Mouse (Mus musculus) limb, embryonic 15.5 days (tissue): ENCODE data around the gene Retsat. TPM values are rescaled to one million over a fixed set of nuclear protein-coding genes. Genes with fewer than 3 reads are reported as not detected.

Source experiments
- ATAC-seq: fragments of 200-750 bp; cut with Nextera tagmentation; 2 replicates; pipeline ENCODE4 v1.8.0; 2017; ENCODE audit warnings: low read depth, moderate TSS enrichment; ENCODE audit not compliant: insufficient number of reproducible peaks, low FRiP score, low TSS enrichment
- H3K27ac ChIP-seq: fragments of 300-500 bp; sonication (generic); 2 replicates; pipeline ENCODE4 v1.5.1; 2015; ENCODE audit warnings: moderate library complexity, mild to moderate bottlenecking, inconsistent platforms
- H3K27me3 ChIP-seq: fragments of 300-500 bp; sonication (generic); 2 replicates; pipeline ENCODE4 v1.6.1; 2015; ENCODE audit warnings: inconsistent platforms
- H3K36me3 ChIP-seq: fragments of 300-500 bp; sonication (generic); 2 replicates; pipeline ENCODE4 v1.6.1; 2015; ENCODE audit warnings: inconsistent platforms
- H3K4me1 ChIP-seq: fragments of 300-500 bp; sonication (generic); 2 replicates; pipeline ENCODE4 v1.6.1; 2015; ENCODE audit warnings: inconsistent platforms
- H3K4me2 ChIP-seq: fragments of 300-500 bp; sonication (generic); 2 replicates; pipeline ENCODE4 v1.6.1; 2015; ENCODE audit warnings: mild to moderate bottlenecking, inconsistent platforms
- H3K4me3 ChIP-seq: fragments of 300-500 bp; sonication (generic); 2 replicates; pipeline ENCODE4 v1.5.1; 2015; ENCODE audit warnings: mild to moderate bottlenecking, inconsistent platforms
- H3K9ac ChIP-seq: fragments of 300-500 bp; sonication (generic); 2 replicates; pipeline ENCODE4 v1.6.1; 2015; ENCODE audit warnings: inconsistent platforms
- H3K9me3 ChIP-seq: fragments of 300-500 bp; sonication (generic); 2 replicates; pipeline ENCODE4 v1.6.1; 2016; ENCODE audit warnings: inconsistent platforms
- WGBS: fragments of 180-500 bp; shearing (Covaris S2); methylation state at CpG from one replicate; pipeline ENCODE4 v1.1.7; 2015; 5-methylcytosine and 5-hydroxymethylcytosine counted together
- polyA plus RNA-seq: library from polyadenylated mRNA; unstranded; fragments of >200 nt; fragmentation: Nextera tagmentation; extraction: Ambion mirVana; gene quantifications from 2 replicates; pipeline ENCODE4 v1.2.1, GENCODE M21; 2015

Gene Retsat
- polyA plus RNA-seq, 1 experiment from 2014 or later: 16.3 TPM

DNA sequence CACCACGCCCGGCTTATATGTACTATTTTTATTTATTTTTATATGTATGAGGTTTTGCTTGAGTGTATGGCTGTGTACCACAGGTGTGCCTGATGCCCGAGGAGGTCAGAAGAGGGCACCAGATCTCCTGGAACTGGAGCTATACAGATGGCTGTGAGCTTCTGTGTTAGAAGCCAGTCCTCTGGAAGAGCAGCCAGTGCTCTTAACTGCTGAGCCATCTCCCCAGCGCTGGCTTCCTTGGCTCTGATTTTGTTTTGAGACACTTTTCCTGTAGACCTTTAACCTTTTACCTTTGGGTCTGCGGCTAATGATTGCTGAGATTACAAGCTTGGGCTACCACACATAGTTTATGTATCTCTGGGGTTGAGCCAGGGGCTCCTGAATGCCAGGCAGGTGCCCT is 30.8 kb upstream of the Retsat start:
- no peak overlapping the region for H3K4me2 ChIP-seq
- no peak for ATAC-seq
- peaks cover 17% of the 10 kb centered on the region for H3K4me1 ChIP-seq
- H3K27ac ChIP-seq: no peak overlapping the region
- H3K9me3 ChIP-seq: no peaks in the 10 kb centered on the region
- peaks cover 11% of the 10 kb centered on the region; the same call in 1 of the 2 replicates for H3K36me3 ChIP-seq
- H3K9ac ChIP-seq: no peak overlapping the region
- H3K27me3 ChIP-seq: no peaks in the 10 kb centered on the region
- 82% methylated on average over 5 of the region's 5 CpGs for WGBS
- H3K4me3 ChIP-seq: no peak overlapping the region

DNA sequence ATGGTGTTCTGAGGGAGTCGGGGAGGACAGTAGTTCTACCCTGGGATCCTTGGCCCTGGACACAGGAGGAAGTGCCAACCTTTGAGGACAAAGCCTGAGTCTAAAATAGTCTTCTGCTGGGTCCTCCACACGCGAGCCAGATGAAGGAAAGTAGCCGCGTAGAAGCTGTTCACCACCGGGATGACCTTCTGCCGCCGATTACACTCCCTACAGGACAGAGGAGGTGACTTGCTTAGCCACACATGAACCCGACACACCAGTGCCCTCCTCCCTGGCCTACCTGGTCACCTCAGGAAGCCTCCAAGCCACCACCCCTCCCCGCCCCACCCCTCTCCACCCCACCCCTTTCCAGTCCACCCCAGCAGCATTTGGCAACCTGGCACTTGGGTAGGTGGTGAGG is 29.5 kb upstream of the Retsat start:
- H3K4me3 ChIP-seq: no peak overlapping the region
- peaks cover 9% of the 10 kb centered on the region; the same call in 1 of the 2 replicates for H3K4me1 ChIP-seq
- no peak for ATAC-seq
- H3K9ac ChIP-seq: no peak overlapping the region
- H3K36me3 ChIP-seq: peaks cover 21% of the 10 kb centered on the region
- 93% methylated on average over 10 of the region's 10 CpGs for WGBS
- no peaks in the 10 kb centered on the region for H3K9me3 ChIP-seq
- H3K27ac ChIP-seq: no peak overlapping the region
- H3K4me2 ChIP-seq: no peak overlapping the region
- H3K27me3 ChIP-seq: no peaks in the 10 kb centered on the region

DNA sequence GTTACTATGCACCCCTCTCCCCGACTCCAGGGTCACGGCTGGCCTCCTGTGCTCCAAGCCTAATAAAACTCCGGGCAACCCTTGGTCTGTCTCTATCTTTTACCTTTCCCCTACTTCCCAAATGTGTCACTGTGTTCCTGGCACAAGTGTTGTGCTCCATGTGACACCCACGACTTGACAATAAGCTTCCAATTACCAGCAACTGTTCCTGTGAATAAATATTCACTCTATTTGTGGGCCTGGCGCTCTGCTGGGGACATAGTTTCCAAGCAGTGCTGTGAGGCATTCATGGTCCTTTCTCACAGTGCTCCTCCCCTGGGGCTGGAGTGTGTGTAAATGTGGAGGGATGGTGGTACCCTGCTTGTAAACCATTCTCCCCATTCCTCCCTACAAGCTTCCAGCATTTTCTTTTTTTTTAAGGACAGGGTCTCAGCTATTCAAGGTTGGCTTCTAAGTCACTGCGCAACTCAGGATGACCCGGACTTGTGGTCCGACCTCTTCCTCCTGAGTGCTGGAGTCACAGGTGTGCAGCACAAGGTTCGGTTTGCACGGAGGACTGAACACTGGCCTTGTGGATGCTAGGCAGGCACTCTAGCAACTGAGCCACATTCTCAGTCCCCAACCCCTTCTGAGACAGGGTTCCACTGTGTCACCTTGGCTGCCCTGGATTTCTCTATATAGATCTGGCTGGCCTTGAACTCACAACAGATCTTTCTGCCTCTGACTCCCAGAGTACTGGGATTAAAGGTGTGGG is 27.5 kb upstream of the Retsat start:
- peaks cover 5% of the 10 kb centered on the region; the same call in 1 of the 2 replicates for H3K4me1 ChIP-seq
- no peak overlapping the region for H3K4me3 ChIP-seq
- no peaks in the 10 kb centered on the region for H3K27me3 ChIP-seq
- no peak overlapping the region for H3K9ac ChIP-seq
- WGBS: 77% methylated on average over 10 of the region's 10 CpGs
- H3K9me3 ChIP-seq: no peaks in the 10 kb centered on the region
- peaks cover 32% of the 10 kb centered on the region for H3K36me3 ChIP-seq
- ATAC-seq: no peak
- no peak overlapping the region for H3K4me2 ChIP-seq
- H3K27ac ChIP-seq: no peak overlapping the region

DNA sequence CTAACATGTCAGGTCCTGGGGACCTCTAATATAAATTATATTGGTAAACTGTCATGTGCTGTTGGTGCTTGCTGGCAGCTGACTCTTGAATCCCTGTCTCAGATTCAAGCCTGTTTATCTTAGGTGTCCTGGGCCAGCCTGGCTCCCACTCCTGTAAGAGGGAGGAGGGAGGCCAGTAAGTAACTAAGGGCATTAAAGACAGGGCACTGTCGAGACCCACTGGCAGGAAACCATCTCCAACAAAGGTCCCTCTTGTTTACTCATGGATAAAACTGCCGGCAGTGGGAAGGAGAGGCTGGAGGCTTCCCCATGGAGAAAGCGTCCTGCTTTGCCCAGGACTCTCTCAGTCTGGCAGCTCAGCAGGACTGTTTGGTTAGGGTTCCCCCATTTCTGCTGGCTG is 26.4 kb upstream of the Retsat start:
- Histone ChIP-seq H3K4me2 (no peak overlapping the region), H3K27me3 (no peaks in the 10 kb centered on the region), H3K4me3 (no peak overlapping the region), H3K9ac (no peak overlapping the region), H3K36me3 (peaks cover 35% of the 10 kb centered on the region), H3K4me1 (no peaks in the 10 kb centered on the region), H3K9me3 (no peaks in the 10 kb centered on the region), H3K27ac (no peak overlapping the region)
- 48% methylated on average over 3 of the region's 3 CpGs for WGBS
- ATAC-seq: no peak

DNA sequence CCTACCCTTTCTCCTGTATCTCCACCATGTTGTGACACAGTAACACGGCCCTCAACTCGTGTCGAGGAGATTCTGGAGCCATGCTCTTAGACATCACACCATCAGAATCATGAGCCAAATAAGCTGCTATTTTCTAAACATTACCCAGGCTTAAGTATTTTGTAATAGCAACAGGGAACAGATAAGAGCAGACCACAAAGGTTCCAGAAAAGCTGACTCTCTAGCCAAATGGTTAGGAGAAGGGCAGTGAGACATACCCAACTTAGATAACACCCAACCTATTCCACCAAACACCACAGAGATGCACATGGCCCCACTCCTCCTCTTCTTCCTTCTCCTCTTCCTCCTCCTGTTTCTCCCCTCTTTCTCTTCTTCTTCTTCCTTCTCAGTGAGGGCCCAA is 22.2 kb upstream of the Retsat start:
- Histone ChIP-seq H3K4me2 (no peak overlapping the region), H3K36me3 (peaks cover 53% of the 10 kb centered on the region), H3K27me3 (no peaks in the 10 kb centered on the region), H3K27ac (no peak overlapping the region), H3K4me1 (no peaks in the 10 kb centered on the region), H3K9me3 (no peaks in the 10 kb centered on the region), H3K9ac (no peak overlapping the region), H3K4me3 (no peak overlapping the region)
- no peak for ATAC-seq
- 86% methylated on average over 3 of the region's 3 CpGs for WGBS

DNA sequence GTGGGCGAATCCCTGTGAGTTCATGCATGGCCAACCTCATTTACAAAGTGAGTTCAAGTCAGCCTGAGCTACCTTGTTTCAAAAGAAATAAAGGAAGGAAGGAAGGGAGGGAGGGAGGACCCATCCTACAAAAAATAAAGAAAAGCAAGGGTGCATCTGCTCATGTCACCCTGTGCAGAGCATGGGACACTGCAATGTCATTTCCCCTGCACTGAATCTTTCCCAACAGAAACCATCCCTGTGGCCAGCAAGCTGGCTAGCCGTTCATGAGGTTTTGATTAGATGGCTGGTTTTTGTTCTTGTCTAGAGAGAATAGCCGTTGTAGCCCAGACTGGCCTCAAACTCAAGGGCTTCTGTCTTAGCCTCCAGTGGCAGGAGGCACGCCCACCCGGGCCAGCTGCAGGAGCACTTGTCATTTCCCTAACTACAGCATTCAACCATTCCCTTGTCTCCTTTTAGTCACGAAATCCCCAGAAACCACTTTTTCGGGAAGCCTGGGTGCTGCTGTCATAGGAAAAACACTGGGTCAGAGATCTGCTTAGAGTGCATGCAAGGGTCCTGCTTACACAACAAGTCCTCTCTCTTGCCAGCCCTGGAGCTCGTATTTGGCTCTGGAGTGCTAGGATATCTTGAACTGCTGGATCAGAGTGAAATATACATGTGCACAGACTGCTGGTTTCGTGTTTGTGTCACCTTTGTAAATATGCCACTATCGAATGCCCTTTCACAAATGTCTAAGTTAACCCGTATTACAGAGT is 16.5 kb upstream of the Retsat start:
- Histone ChIP-seq H3K27ac (no peak overlapping the region), H3K36me3 (peaks cover 41% of the 10 kb centered on the region), H3K4me3 (no peak overlapping the region), H3K4me2 (no peak overlapping the region), H3K27me3 (no peaks in the 10 kb centered on the region), H3K4me1 (no peaks in the 10 kb centered on the region), H3K9me3 (no peaks in the 10 kb centered on the region), H3K9ac (no peak overlapping the region)
- WGBS: 67% methylated on average over 11 of the region's 11 CpGs
- no peak for ATAC-seq

DNA sequence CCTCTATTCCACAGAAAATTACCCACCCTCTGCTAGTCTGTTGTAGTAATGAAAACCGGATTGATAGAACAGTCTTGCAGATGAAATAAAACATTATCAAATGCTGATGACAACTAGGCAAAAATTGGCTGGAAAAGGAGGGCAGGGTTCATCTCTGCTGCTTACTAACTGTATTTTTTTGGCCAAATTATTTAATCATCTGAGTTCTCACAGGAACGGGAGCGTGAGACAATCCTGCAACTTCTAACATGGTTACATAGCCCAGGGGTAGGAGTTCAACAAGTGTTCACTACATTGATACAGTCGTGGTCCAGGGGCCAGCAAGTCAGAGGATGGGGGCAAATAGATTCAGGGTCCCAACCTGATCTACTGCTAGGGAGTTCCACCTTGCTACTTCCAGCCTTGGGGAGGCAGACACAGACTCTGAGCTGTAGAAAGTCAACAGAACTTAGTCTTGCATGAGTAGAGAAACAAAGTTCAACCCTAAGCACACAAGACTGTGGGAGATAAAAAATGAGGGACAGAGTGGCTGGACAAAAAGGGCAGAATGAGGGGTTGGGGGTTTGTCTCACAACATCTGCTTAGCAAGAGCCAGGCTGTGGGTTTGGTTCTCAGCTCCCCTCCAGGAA is 14.9 kb upstream of the Retsat start:
- ATAC-seq: no peak
- peaks cover 41% of the 10 kb centered on the region for H3K36me3 ChIP-seq
- H3K9ac ChIP-seq: no peak overlapping the region
- no peak overlapping the region for H3K4me3 ChIP-seq
- H3K27ac ChIP-seq: no peak overlapping the region
- H3K4me1 ChIP-seq: no peaks in the 10 kb centered on the region
- no peaks in the 10 kb centered on the region for H3K27me3 ChIP-seq
- no peaks in the 10 kb centered on the region for H3K9me3 ChIP-seq
- no peak overlapping the region for H3K4me2 ChIP-seq
- 86% methylated on average over 4 of the region's 4 CpGs for WGBS

DNA sequence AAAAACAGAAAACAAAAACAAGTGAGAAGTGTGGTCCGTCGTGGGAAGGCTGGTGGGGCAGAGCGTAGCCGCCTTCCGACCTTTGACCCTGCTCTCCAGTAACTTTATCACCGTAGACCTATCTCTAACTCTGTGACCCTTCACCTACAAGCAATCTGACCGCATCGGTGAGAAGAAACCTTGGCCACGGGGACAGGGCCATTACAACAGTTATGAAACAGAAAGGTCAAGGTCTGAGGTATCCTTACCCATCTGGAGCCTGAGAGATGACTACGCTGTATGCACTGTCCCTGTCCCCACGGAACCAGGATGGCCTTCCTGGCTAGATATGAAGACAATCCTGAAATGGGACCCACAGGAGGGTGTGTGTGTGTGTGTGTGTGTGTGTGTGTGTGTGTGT is 14.1 kb upstream of the Retsat start:
- Histone ChIP-seq H3K4me1 (no peaks in the 10 kb centered on the region), H3K9ac (no peak overlapping the region), H3K4me3 (no peak overlapping the region), H3K4me2 (no peak overlapping the region), H3K36me3 (peaks cover 33% of the 10 kb centered on the region), H3K9me3 (no peaks in the 10 kb centered on the region), H3K27me3 (no peaks in the 10 kb centered on the region), H3K27ac (no peak overlapping the region)
- 84% methylated on average over 11 of the region's 11 CpGs for WGBS
- ATAC-seq: no peak

DNA sequence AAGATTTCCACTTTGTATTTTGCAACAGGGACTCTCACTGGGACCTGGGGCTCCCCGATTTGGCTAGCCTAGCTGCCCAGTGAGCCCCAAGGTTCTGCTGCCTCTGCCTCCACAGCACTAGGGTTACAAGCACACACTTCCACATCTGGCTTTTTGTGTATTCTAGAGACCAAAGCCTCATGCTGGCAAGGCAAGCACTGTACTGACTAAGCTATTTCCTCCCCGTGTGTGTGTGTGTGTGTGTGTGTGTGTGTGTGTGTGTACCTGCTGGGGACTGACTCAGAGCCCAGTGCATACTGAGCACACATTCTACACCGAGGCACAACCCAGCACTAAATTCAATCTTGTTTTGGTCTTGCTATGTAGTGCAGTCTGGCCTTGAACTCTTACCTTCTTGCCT is 11.6 kb upstream of the Retsat start:
- WGBS: 76% methylated on average over 3 of the region's 3 CpGs

DNA sequence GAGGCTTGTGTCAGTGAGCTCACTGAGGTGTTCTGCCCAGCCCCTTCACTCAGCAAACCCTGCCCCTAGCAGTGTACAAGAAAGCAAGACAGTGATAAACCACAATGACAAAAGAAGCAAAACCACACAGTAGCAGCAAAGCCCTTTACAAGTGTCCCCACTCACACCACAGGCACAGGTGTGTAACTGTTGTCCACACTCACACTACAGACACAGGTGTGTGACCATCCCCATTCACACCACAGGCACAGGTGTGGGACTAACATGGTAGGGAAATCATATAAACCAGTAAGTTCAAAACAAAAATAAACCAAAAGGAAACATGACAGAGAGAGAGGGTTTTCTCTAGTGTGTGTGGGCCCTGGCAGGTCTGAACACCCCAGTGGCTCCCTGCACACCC is 10.0 kb upstream of the Retsat start:
- Histone ChIP-seq H3K9me3 (no peaks in the 10 kb centered on the region), H3K36me3 (peaks cover 27% of the 10 kb centered on the region), H3K27me3 (no peaks in the 10 kb centered on the region), H3K4me1 (no peaks in the 10 kb centered on the region), H3K4me3 (no peak overlapping the region), H3K4me2 (no peak overlapping the region), H3K9ac (no peak overlapping the region), H3K27ac (no peak overlapping the region)
- ATAC-seq: no peak

More for the DNA sequence above, 11.6 kb upstream of the Retsat start:
- H3K9ac ChIP-seq: no peak overlapping the region
- H3K4me1 ChIP-seq: no peaks in the 10 kb centered on the region
- no peak for ATAC-seq
- no peak overlapping the region for H3K4me3 ChIP-seq
- peaks cover 22% of the 10 kb centered on the region for H3K36me3 ChIP-seq
- no peaks in the 10 kb centered on the region for H3K27me3 ChIP-seq
- no peak overlapping the region for H3K27ac ChIP-seq
- H3K9me3 ChIP-seq: no peaks in the 10 kb centered on the region
- no peak overlapping the region for H3K4me2 ChIP-seq

DNA sequence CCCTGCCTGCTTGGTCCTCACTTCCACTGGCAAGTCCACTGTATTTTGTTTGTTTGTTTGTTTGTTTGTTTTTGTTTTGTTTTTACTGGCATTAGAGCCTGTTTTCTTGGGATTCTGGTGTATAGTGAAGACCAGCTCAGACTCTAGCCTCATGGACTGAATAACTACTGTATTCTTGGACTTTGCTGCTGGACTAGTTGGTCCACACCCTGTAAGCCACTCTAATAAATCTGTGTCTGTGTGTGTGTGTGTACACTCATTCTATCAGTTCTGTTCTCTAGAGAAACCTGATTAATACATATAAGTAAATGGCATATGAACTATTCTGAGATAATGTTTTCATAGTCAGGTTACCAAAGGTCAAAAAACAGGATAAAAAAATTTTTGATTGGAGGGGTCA is 8.2 kb upstream of the Retsat start:
- Histone ChIP-seq H3K4me3 (no peak overlapping the region), H3K9ac (no peak overlapping the region), H3K4me2 (no peak overlapping the region), H3K27ac (no peak overlapping the region), H3K36me3 (peaks cover 26% of the 10 kb centered on the region), H3K9me3 (no peaks in the 10 kb centered on the region), H3K4me1 (no peaks in the 10 kb centered on the region), H3K27me3 (no peaks in the 10 kb centered on the region)
- no peak for ATAC-seq
